20 mouse cellular contexts compared by ENCODE assay signal in the genomic region with DNA sequence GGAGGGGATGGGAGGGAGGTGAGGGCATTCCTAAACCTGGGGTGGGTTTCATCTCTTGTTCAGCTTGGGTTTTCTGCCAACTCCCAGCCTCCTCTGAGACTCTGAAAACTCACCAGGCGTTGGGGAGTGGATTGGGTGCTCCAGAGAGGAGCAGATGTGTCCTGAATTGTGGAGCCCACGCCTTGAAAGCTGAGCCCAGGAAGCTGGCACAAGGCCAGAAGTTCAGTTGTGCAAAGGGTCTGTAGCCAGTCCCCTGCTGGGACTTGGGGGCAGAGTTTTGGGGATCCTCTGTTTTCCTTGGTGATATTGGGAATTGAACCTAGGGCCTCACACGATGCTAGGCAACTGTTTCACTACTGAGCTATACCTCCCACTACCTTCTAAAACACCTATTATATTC. TPM values are rescaled to one million over a fixed set of nuclear protein-coding genes. Genes with fewer than 3 reads are reported as not detected.
DNase-seq lines count a peak whose midpoint lies in the region; ATAC-seq and TF ChIP-seq lines count a peak whose summit lies in the region.
"Had no signal": no experiment of that assay in that cellular context is flagged by ENCODE, and none has a peak within 500 bp of the region (broad histone marks: within the 10 kb centered on the region; RNA-seq: fewer than 3 reads in every experiment).

No protein-coding gene starts in this region.

- DNase-seq in forebrain, embryonic 14.5 days (ENCODE audit: low spot score) = peak; percentile 5
- DNase-seq in lung, embryonic 14.5 days = peak; percentile 23
- no peak for DNase-seq in lung, postnatal 0 days (ENCODE audit: low spot score)
- peak; percentile 28 for DNase-seq in brain, embryonic 14.5 days (ENCODE audit: low read depth)
- DNase-seq in kidney, postnatal 14 days = no peak
- DNase-seq: adrenal gland, postnatal 25 days; cerebellum, adult 11-12 months; cerebellum, adult 9-10 months; cerebellum, postnatal 36 days; forebrain, postnatal 0 days; gastrocnemius, postnatal 14 days; heart, adult 2 months; heart, postnatal 14 days had no signal

- H3K4me3 ChIP-seq in forebrain, embryonic 14.5 days (ENCODE audit: low read depth, low read length) = no peak overlapping the region
- H3K4me3 ChIP-seq in forebrain, embryonic 12.5 days (replicated peaks) = no peak overlapping the region
- H3K4me3 ChIP-seq in lung, embryonic 14.5 days (ENCODE audit: low read depth, low read length) = no peak overlapping the region
- H3K4me3 ChIP-seq in lung, postnatal 0 days (ENCODE audit: low read depth, low read length) = no peak overlapping the region
- H3K4me3 ChIP-seq: heart, adult 2 months; heart, embryonic 15.5 days; hindbrain, embryonic 13.5 days had no signal

- WGBS in forebrain, embryonic 14.5 days = 56% methylated on average over 3 of the region's 3 CpGs
- 83% methylated on average over 3 of the region's 3 CpGs for WGBS in forebrain, embryonic 12.5 days
- WGBS in lung, embryonic 14.5 days = 59% methylated on average over 3 of the region's 3 CpGs
- 67% methylated on average over 3 of the region's 3 CpGs for WGBS in lung, postnatal 0 days

- no peak overlapping the region for H3K4me2 ChIP-seq in forebrain, embryonic 14.5 days (ENCODE audit: low read length)
- H3K4me2 ChIP-seq in forebrain, embryonic 12.5 days = no peak overlapping the region
- H3K4me2 ChIP-seq in lung, embryonic 14.5 days = no peak overlapping the region
- H3K4me2 ChIP-seq in lung, postnatal 0 days (replicated peaks; ENCODE audit: low read depth, low read length) = no peak overlapping the region
- H3K4me2 ChIP-seq: heart, embryonic 11.5 days; heart, embryonic 15.5 days; hindbrain, embryonic 13.5 days had no signal

- H3K36me3 ChIP-seq in forebrain, embryonic 14.5 days (ENCODE audit: control insufficient read depth, insufficient read depth, low read length) = no peaks in the 10 kb centered on the region
- H3K36me3 ChIP-seq in forebrain, embryonic 12.5 days (replicated peaks) = no peaks in the 10 kb centered on the region
- H3K36me3 ChIP-seq in lung, embryonic 14.5 days (ENCODE audit: insufficient read depth) = no peaks in the 10 kb centered on the region
- H3K36me3 ChIP-seq in lung, postnatal 0 days (ENCODE audit: insufficient read depth, low read length) = no peaks in the 10 kb centered on the region
- H3K36me3 ChIP-seq: heart, embryonic 15.5 days; hindbrain, embryonic 13.5 days had no signal

- no peaks in the 10 kb centered on the region for H3K9me3 ChIP-seq in forebrain, embryonic 14.5 days (replicated peaks; ENCODE audit: control insufficient read depth, low read length)
- no peaks in the 10 kb centered on the region for H3K9me3 ChIP-seq in forebrain, embryonic 12.5 days
- H3K9me3 ChIP-seq in lung, embryonic 14.5 days (ENCODE audit: low read depth, low read length) = no peaks in the 10 kb centered on the region
- no peaks in the 10 kb centered on the region for H3K9me3 ChIP-seq in lung, postnatal 0 days (ENCODE audit: low read length)
- H3K9me3 ChIP-seq: heart, embryonic 15.5 days; hindbrain, embryonic 13.5 days had no signal

- H3K4me1 ChIP-seq in forebrain, embryonic 14.5 days (ENCODE audit: control insufficient read depth, insufficient read depth, low read length) = no peaks in the 10 kb centered on the region
- H3K4me1 ChIP-seq in forebrain, embryonic 12.5 days = 0 out of 2 replicates have a peak, but pooled peaks cover 5% of the 10 kb centered on the region
- no peaks in the 10 kb centered on the region for H3K4me1 ChIP-seq in lung, embryonic 14.5 days (ENCODE audit: insufficient read depth)
- no peaks in the 10 kb centered on the region for H3K4me1 ChIP-seq in lung, postnatal 0 days (ENCODE audit: insufficient read depth, low read depth, low read length)
- H3K4me1 ChIP-seq: hindbrain, embryonic 13.5 days had no signal

- H3K27ac ChIP-seq in forebrain, embryonic 14.5 days (ENCODE audit: low read depth, low read length) = no peak overlapping the region
- H3K27ac ChIP-seq in forebrain, embryonic 12.5 days = no peak overlapping the region
- no peak overlapping the region for H3K27ac ChIP-seq in lung, embryonic 14.5 days (ENCODE audit: low read depth)
- H3K27ac ChIP-seq in lung, postnatal 0 days (ENCODE audit: low read length) = no peak overlapping the region
- H3K27ac ChIP-seq: heart, adult 2 months; heart, embryonic 15.5 days; hindbrain, embryonic 13.5 days; hindbrain, postnatal 0 days had no signal

- ATAC-seq in forebrain, embryonic 14.5 days = no peak
- no peak for ATAC-seq in forebrain, embryonic 12.5 days (ENCODE audit: low FRiP score)
- no peak for ATAC-seq in lung, embryonic 14.5 days (ENCODE audit: insufficient read depth)
- ATAC-seq in lung, postnatal 0 days = no peak
- ATAC-seq: activated CD4-positive, CD25-positive, alpha-beta regulatory T cell, adult 4 months; forebrain, postnatal 0 days; hindbrain, postnatal 0 days had no signal

- no peak for TF ChIP-seq CTCF in lung, embryonic 14.5 days (IDR thresholded peaks at IDR 0.05; ENCODE audit: low read depth)
- no peak for TF ChIP-seq CTCF in lung, postnatal 0 days (IDR thresholded peaks at IDR 0.05)
- TF ChIP-seq CTCF in brain, embryonic 14.5 days (IDR thresholded peaks at IDR 0.05; ENCODE audit: borderline replicate concordance, extremely low read depth, insufficient read depth, insufficient read length) = no peak

- no peak for TF ChIP-seq POLR2A in brain, embryonic 14.5 days (IDR thresholded peaks at IDR 0.05; ENCODE audit: borderline replicate concordance, extremely low read depth, insufficient read depth, insufficient read length, poor library complexity, severe bottlenecking)

- TF ChIP-seq EP300 in lung, postnatal 0 days (IDR thresholded peaks at IDR 0.05) = no peak

- no peaks in the 10 kb centered on the region for H3K27me3 ChIP-seq in forebrain, embryonic 14.5 days (replicated peaks; ENCODE audit: control insufficient read depth, insufficient read depth, low read length)
- no peaks in the 10 kb centered on the region for H3K27me3 ChIP-seq in forebrain, embryonic 12.5 days
- H3K27me3 ChIP-seq in lung, embryonic 14.5 days (ENCODE audit: insufficient read depth, low read length) = no peaks in the 10 kb centered on the region
- no peaks in the 10 kb centered on the region for H3K27me3 ChIP-seq in lung, postnatal 0 days (replicated peaks; ENCODE audit: insufficient read depth, low read length)
- H3K27me3 ChIP-seq: hindbrain, embryonic 13.5 days; Patski had no signal

- H3K9ac ChIP-seq in forebrain, embryonic 14.5 days (ENCODE audit: low read length) = no peak overlapping the region
- H3K9ac ChIP-seq in forebrain, embryonic 12.5 days = no peak overlapping the region
- H3K9ac ChIP-seq in lung, embryonic 14.5 days = no peak overlapping the region
- H3K9ac ChIP-seq in lung, postnatal 0 days (replicated peaks; ENCODE audit: low read depth) = no peak overlapping the region
- H3K9ac ChIP-seq: forebrain, postnatal 0 days; heart, embryonic 15.5 days; hindbrain, embryonic 13.5 days had no signal

RNA-seq across cellular contexts. Expression of gene Asprv1, which starts 2.2 kb away (rescaled TPM):
- polyA plus RNA-seq in forebrain, embryonic 14.5 days (2014; fragmentation: Nextera tagmentation; extraction: Ambion mirVana) = 0.59 and 1.0 TPM in 2 replicates
- 0.52 and 0.87 TPM in 2 replicates for polyA plus RNA-seq in forebrain, embryonic 12.5 days (2016; fragmentation: Nextera tagmentation; extraction: Ambion mirVana)
- 0.42 and 0.60 TPM in 2 replicates for polyA plus RNA-seq in lung, embryonic 14.5 days (2014; fragmentation: Nextera tagmentation; extraction: Ambion mirVana)
- polyA plus RNA-seq in lung, postnatal 0 days (2015; fragmentation: Nextera tagmentation; extraction: Ambion mirVana) = 4.4 and 4.6 TPM in 2 replicates
- polyA plus RNA-seq in brain, embryonic 14.5 days (2012; rRNA removed) = 2.0 and 3.3 TPM in 2 replicates
- polyA plus RNA-seq: heart, embryonic 11.5 days; Patski had no signal

RNA-seq across cellular contexts. Expression of gene Mxd1, which starts 38.8 kb away (rescaled TPM):
- polyA plus RNA-seq in forebrain, embryonic 14.5 days (2014; fragmentation: Nextera tagmentation; extraction: Ambion mirVana) = 15.3 and 16.4 TPM in 2 replicates
- 23.8 and 26.8 TPM in 2 replicates for polyA plus RNA-seq in forebrain, embryonic 12.5 days (2016; fragmentation: Nextera tagmentation; extraction: Ambion mirVana)
- polyA plus RNA-seq in lung, embryonic 14.5 days (2014; fragmentation: Nextera tagmentation; extraction: Ambion mirVana) = 11.2 and 11.3 TPM in 2 replicates
- polyA plus RNA-seq in lung, postnatal 0 days (2015; fragmentation: Nextera tagmentation; extraction: Ambion mirVana) = 16.4 and 17.2 TPM in 2 replicates
- polyA plus RNA-seq in brain, embryonic 14.5 days (2012; rRNA removed) = 19.3 and 24.0 TPM in 2 replicates

RNA-seq across cellular contexts. Expression of gene Snrnp27, which starts 54.2 kb away (rescaled TPM):
- 109 and 119 TPM in 2 replicates for polyA plus RNA-seq in forebrain, embryonic 14.5 days (2014; fragmentation: Nextera tagmentation; extraction: Ambion mirVana)
- polyA plus RNA-seq in forebrain, embryonic 12.5 days (2016; fragmentation: Nextera tagmentation; extraction: Ambion mirVana) = 136 and 139 TPM in 2 replicates
- 108 and 112 TPM in 2 replicates for polyA plus RNA-seq in lung, embryonic 14.5 days (2014; fragmentation: Nextera tagmentation; extraction: Ambion mirVana)
- 91.2 and 95.5 TPM in 2 replicates for polyA plus RNA-seq in lung, postnatal 0 days (2015; fragmentation: Nextera tagmentation; extraction: Ambion mirVana)
- polyA plus RNA-seq in brain, embryonic 14.5 days (2012; rRNA removed) = 46.9 and 52.6 TPM in 2 replicates

Comparison
In these comparisons a context has a peak if more than half of its experiments do, and no peak if none do; other contexts are left out.
1. DNase-seq: peak in forebrain, embryonic 14.5 days (single experiment), lung, embryonic 14.5 days (single experiment) and brain, embryonic 14.5 days (single experiment); none in lung, postnatal 0 days (single experiment) and kidney, postnatal 14 days (single experiment).